Mouse (Mus musculus) heart, postnatal 0 days (tissue): ENCODE measurements at regions not wholly inside any gene's neighbourhood (a gene's known extent, or its start where the extent isn't known, plus 50 kb on each side); places are given as distances from the start of the nearest gene placed in this dataset.

Experiments used
- ATAC-seq: fragments of 200-750 bp; cut with Nextera tagmentation; 2 replicates; pipeline ENCODE4 v1.8.0; 2017; ENCODE audit warnings: low read depth, moderate number of reproducible peaks, moderate library complexity; ENCODE audit not compliant: insufficient read depth
- DNase-seq: peaks from one replicate; pipeline ENCODE4 v3.0.0-alpha.2; 2016; ENCODE audit warnings: low spot score
- H3K27ac ChIP-seq: fragments of 300-500 bp; sonication (generic); 2 replicates; pipeline ENCODE4 v1.5.1; 2014; ENCODE audit warnings: low read depth, mild to moderate bottlenecking
- H3K27me3 ChIP-seq: fragments of 300-500 bp; sonication (generic); 2 replicates; pipeline ENCODE4 v1.6.1; 2014; ENCODE audit warnings: low read length, mixed read lengths; ENCODE audit not compliant: control insufficient read depth, insufficient read depth
- H3K36me3 ChIP-seq: fragments of 300-500 bp; sonication (generic); replicated peaks from 2 replicates; pipeline ENCODE4 v1.6.1; 2014; ENCODE audit warnings: low read length, mixed read lengths; ENCODE audit not compliant: control insufficient read depth, insufficient read depth
- H3K4me1 ChIP-seq: fragments of 300-500 bp; sonication (generic); 2 replicates; pipeline ENCODE4 v1.6.1; 2014; ENCODE audit warnings: antibody characterized with exemption; ENCODE audit not compliant: control insufficient read depth, insufficient read depth
- H3K4me2 ChIP-seq: fragments of 300-500 bp; sonication (generic); 2 replicates; pipeline ENCODE4 v1.6.1; 2014; ENCODE audit warnings: low read depth, mild to moderate bottlenecking, low read length, moderate library complexity
- H3K4me3 ChIP-seq: fragments of 300-500 bp; sonication (generic); 2 replicates; pipeline ENCODE4 v1.5.1; 2014; ENCODE audit warnings: low read depth, low read length
- H3K9ac ChIP-seq: fragments of 300-500 bp; sonication (generic); replicated peaks from 2 replicates; pipeline ENCODE4 v1.6.1; 2014; ENCODE audit warnings: low read depth, low read length, mixed read lengths
- H3K9me3 ChIP-seq: fragments of 300-500 bp; sonication (generic); replicated peaks from 2 replicates; pipeline ENCODE4 v1.6.1; 2016; ENCODE audit warnings: low read length; ENCODE audit not compliant: control insufficient read depth
- CTCF ChIP-seq: IDR thresholded peaks from 2 replicates; pipeline ENCODE4 v1.5.1; 2016; ENCODE audit warnings: antibody characterized with exemption, control low read depth, low read depth
- EP300 ChIP-seq: IDR thresholded peaks from 2 replicates; pipeline ENCODE4 v1.6.1; 2016; ENCODE audit warnings: antibody characterized with exemption, low read depth
- WGBS: fragments of 180-500 bp; shearing (Covaris S2); extraction: QIAGEN DNeasy Blood & Tissue Kit; methylation state at CpG from one replicate; pipeline ENCODE4 v1.1.7; 2014; 5-methylcytosine and 5-hydroxymethylcytosine counted together

DNA sequence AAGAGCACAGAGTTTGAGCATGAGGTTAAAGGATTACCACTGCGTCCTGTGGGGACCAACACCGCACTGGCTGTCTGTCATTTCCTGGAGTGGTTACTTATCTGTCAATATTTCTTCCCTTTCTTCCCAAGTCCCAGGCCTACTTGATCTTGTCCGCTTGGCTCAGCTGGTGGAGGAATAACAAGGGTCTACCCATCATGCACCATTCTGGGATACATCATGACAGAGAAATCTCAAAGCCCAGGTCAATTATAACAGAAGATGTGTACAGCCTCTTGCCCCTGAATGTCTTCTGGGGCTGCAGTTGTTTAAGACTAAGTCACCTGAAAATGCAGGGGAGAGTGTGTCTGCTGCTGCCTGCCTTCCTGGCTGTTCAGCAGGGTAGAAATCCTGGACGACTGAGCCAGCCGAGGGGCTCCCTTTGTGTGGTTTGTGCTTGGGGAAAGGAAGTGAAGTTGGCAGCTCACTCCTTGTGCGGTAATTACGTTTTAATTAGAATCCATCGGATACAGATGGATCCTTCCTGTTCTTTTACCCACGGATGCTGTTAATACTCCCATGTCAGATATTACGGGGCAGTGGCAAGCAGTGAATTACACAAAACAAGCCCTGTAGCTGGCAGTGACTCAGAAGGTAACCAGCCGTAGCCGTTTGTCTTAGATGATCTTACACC is 286.8 kb downstream of the Zfp326 start:
- TF ChIP-seq CTCF (no peak), EP300 (no peak)
- Histone ChIP-seq H3K9ac (no peak overlapping the region), H3K36me3 (no peaks in the 10 kb centered on the region), H3K4me3 (no peak overlapping the region), H3K27ac (no peak overlapping the region), H3K9me3 (no peaks in the 10 kb centered on the region), H3K4me1 (no peaks in the 10 kb centered on the region), H3K4me2 (no peak overlapping the region), H3K27me3 (no peaks in the 10 kb centered on the region)
- ATAC-seq (no peak), DNase-seq (no peak)
- WGBS = 54% methylated on average over 12 of the region's 12 CpGs

DNA sequence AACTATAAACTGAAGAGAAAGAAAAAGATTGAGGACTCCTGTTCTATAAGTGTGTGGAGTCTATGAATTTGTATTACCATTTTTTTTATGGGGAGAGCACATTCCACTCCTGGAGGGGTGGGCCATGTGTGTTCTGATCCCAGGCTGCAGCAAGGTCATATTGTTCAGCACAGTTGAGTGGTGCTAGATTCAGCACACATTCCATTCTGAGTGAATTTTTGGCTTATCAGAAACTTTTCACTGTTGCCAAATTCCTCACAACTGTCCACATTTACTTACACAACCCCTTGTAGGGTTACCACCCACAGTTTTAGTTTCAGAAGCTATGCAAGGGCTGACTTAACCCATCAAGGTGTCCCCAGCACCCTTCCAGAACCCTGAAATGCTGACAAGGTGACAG is 262.7 kb downstream of the Zfp326 start:
- Histone ChIP-seq H3K36me3 (no peaks in the 10 kb centered on the region), H3K4me3 (no peak overlapping the region), H3K9ac (no peak overlapping the region), H3K9me3 (no peaks in the 10 kb centered on the region), H3K4me2 (no peak overlapping the region), H3K4me1 (peaks cover 4% of the 10 kb centered on the region; the same call in 1 of the 2 replicates), H3K27me3 (no peaks in the 10 kb centered on the region), H3K27ac (peak overlapping the region; percentile 30; the same call in 1 of the 2 replicates)
- ATAC-seq = peak; percentile 85
- DNase-seq = peak; percentile 53
- TF ChIP-seq EP300 (no peak), CTCF (no peak)

DNA sequence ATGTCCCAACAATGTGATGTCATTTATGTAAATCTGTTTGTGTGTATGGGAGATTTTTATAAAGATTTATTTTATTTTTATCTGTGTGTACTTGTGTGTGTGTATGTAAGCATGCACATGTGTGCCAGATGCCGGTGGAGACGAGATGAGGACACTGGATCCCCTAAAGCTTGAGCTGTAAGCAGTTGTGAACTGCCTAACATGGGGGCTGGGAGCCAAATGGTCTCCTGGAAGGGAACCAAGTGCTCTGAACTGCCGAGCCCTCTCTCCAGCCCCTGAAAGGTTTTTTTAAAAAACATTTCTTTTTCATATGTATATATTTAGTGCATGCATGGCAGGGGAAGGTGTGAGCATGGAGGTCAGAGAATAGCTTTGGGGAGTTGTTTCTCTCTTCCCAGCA is 246.6 kb downstream of the Zfp326 start:
- H3K9me3 ChIP-seq = no peaks in the 10 kb centered on the region
- DNase-seq = no peak
- 55% methylated on average over 3 of the region's 3 CpGs for WGBS
- TF ChIP-seq EP300 = no peak
- TF ChIP-seq CTCF = no peak
- H3K4me2 ChIP-seq = no peak overlapping the region
- ATAC-seq = no peak
- H3K27ac ChIP-seq = no peak overlapping the region
- no peaks in the 10 kb centered on the region for H3K27me3 ChIP-seq
- H3K36me3 ChIP-seq = no peaks in the 10 kb centered on the region
- no peak overlapping the region for H3K4me3 ChIP-seq
- H3K9ac ChIP-seq = no peak overlapping the region
- peaks cover 4% of the 10 kb centered on the region; the same call in 1 of the 2 replicates for H3K4me1 ChIP-seq

DNA sequence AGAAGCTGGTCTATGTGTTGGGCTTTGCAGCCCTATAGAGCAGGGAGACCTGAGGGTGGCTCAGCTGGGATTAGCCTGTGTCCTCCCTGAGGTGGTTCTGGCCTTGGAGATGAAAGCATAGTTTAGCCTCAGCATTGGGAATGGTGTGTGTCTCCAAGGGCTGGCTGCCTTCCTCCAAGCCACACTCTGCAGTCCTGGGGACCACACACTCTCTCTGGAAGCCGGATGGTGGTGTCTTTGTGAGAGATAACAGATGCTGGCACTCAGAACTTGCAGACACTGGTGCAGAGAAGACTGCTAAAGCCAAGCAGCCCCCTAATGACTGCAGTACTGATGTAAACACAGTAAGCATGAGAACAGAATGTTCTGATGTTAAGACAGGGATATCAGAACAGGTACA is 243.2 kb downstream of the Zfp326 start:
- Histone ChIP-seq H3K4me2 (no peak overlapping the region), H3K36me3 (no peaks in the 10 kb centered on the region), H3K9ac (no peak overlapping the region), H3K27me3 (no peaks in the 10 kb centered on the region), H3K4me1 (peaks cover 4% of the 10 kb centered on the region; the same call in 1 of the 2 replicates), H3K27ac (no peak overlapping the region), H3K9me3 (no peaks in the 10 kb centered on the region), H3K4me3 (no peak overlapping the region)
- DNase-seq (no peak), ATAC-seq (no peak)
- TF ChIP-seq CTCF (no peak), EP300 (no peak)
- WGBS = 19% methylated on average over 1 of the region's 1 CpGs

DNA sequence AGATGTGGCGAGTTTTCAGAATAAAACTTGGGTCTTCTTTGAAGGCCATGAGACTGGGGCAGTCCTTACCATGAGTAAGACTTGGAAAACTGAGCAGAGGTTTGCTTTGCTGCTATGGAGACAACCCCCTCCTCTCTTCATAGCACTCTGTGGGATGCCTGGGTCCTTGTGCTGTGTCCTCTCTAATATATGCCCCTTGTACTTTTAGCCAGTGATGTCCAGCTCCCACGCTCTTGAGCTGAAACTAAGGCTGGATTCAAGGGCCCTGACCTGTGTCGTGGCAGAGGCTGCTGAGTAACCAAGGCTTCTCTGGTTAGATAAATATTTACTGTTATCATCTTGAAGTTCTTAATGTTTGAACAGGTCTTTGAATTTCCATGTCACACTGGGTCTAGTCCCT is 236.8 kb downstream of the Zfp326 start:
- no peak overlapping the region for H3K27ac ChIP-seq
- TF ChIP-seq CTCF = no peak
- TF ChIP-seq EP300 = no peak
- H3K9me3 ChIP-seq = no peaks in the 10 kb centered on the region
- no peak for DNase-seq
- H3K36me3 ChIP-seq = no peaks in the 10 kb centered on the region
- no peak overlapping the region for H3K4me3 ChIP-seq
- no peak overlapping the region for H3K4me2 ChIP-seq
- H3K9ac ChIP-seq = no peak overlapping the region
- no peaks in the 10 kb centered on the region for H3K4me1 ChIP-seq
- WGBS = 69% methylated on average over 3 of the region's 3 CpGs
- H3K27me3 ChIP-seq = no peaks in the 10 kb centered on the region
- ATAC-seq = no peak

DNA sequence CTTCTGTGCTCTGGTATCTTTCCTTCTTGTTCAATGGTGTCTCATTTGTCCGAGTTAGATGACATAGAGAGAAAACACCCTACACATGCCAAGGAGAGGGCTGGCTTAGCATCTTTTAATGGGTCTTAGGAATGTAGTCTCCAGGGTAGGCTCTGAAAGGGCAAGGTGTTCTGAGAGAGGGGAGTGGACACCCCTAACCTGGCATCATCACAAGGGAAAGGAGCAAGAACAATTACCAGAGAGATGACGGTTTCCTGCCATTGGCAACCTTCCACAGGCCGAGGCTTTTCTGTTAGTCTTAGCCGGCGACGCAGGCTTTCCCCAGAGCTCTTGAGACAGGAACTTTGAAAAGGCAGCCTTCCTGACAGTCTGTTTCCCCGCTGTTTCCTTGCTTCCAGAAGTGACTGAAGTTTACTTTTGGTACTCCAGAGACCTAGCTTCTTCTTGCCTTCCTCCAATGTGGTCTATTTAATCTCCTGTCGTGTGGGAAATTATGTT is 232.2 kb downstream of the Zfp326 start:
- H3K9ac ChIP-seq = no peak overlapping the region
- WGBS = 48% methylated on average over 8 of the region's 8 CpGs
- ATAC-seq = no peak
- no peaks in the 10 kb centered on the region for H3K36me3 ChIP-seq
- H3K4me3 ChIP-seq = no peak overlapping the region
- TF ChIP-seq CTCF = no peak
- TF ChIP-seq EP300 = no peak
- H3K27me3 ChIP-seq = no peaks in the 10 kb centered on the region
- no peak overlapping the region for H3K4me2 ChIP-seq
- no peaks in the 10 kb centered on the region for H3K4me1 ChIP-seq
- no peaks in the 10 kb centered on the region for H3K9me3 ChIP-seq
- DNase-seq = no peak
- no peak overlapping the region for H3K27ac ChIP-seq
